Mouse (Mus musculus) G1E (cell line): Measurements from ENCODE around the gene Prrt2. TPM values are rescaled to one million over a fixed set of nuclear protein-coding genes. Genes with fewer than 3 reads are reported as not detected.

Source experiments
- ATAC-seq: 2 replicates; pipeline ENCODE4 v1.8.0; 2016; ENCODE audit warnings: mild to moderate bottlenecking; ENCODE audit not compliant: insufficient number of reproducible peaks, poor library complexity, low FRiP score, severe bottlenecking; ENCODE audit errors: extremely low read depth
- DNase-seq: peaks from one replicate; pipeline ENCODE4 v3.0.0; 2012; ENCODE audit warnings: low spot score
- H3K27me3 ChIP-seq: 2 replicates; pipeline ENCODE4 v1.6.1; 2012; ENCODE audit warnings: mild to moderate bottlenecking, low read length, inconsistent platforms; ENCODE audit not compliant: insufficient read depth
- H3K36me3 ChIP-seq: replicated peaks from 2 replicates; pipeline ENCODE3; 2012; ENCODE audit warnings: mild to moderate bottlenecking, inconsistent platforms
- H3K4me1 ChIP-seq: 2 replicates; pipeline ENCODE4 v1.6.1; 2012; ENCODE audit warnings: low read depth, low read length, inconsistent platforms, mixed read lengths; ENCODE audit not compliant: insufficient read depth
- H3K4me3 ChIP-seq: 2 replicates; pipeline ENCODE4 v1.5.1; 2012; ENCODE audit warnings: low read depth, mild to moderate bottlenecking, inconsistent platforms, low read length, moderate library complexity, mixed read lengths
- H3K9me3 ChIP-seq: replicated peaks from 2 replicates; pipeline ENCODE4 v1.6.1; 2012; ENCODE audit warnings: inconsistent platforms
- CTCF ChIP-seq: IDR thresholded peaks from 2 replicates; pipeline ENCODE4 v1.5.1; 2012; ENCODE audit warnings: low read depth, low read length, inconsistent platforms, mixed read lengths
- GATA1 ChIP-seq: IDR thresholded peaks from 2 replicates; pipeline ENCODE4 v1.6.1; 2012; ENCODE audit warnings: borderline replicate concordance, low read length, inconsistent platforms, mixed read lengths
- GATA2 ChIP-seq: IDR thresholded peaks from 2 replicates; pipeline ENCODE4 v1.6.1; 2012; ENCODE audit warnings: low read depth, low read length, inconsistent platforms, borderline replicate concordance
- POLR2AphosphoS5 ChIP-seq: IDR thresholded peaks from 2 replicates; pipeline ENCODE4 v1.6.1; 2012; ENCODE audit warnings: low read depth, low read length, inconsistent platforms; ENCODE audit not compliant: insufficient replicate concordance
- TAL1 ChIP-seq: conservative IDR thresholded peaks from 2 replicates; pipeline ENCODE4 v1.6.1; 2012; ENCODE audit warnings: low read depth, low read length, inconsistent platforms, mixed read lengths
- polyA plus RNA-seq: library from polyadenylated mRNA; stranded (reverse); fragments of >175 nt; gene quantifications from 2 replicates; pipeline ENCODE4 v1.2.3, GENCODE M21; 2012
- total RNA-seq, 2 experiments: library from RNA; stranded (forward) in 1 of 2; stranded (reverse) in 1 of 2; fragments of 200-1000 nt in 1 of 2; fragments of >200 nt in 1 of 2; fragmentation: Nextera tagmentation in 1 of 2; gene quantifications; 2 replicates each; pipeline ENCODE4 v1.2.3; 2014 to 2017

Prrt2 gene
- total and polyA plus RNA-seq, 3 experiments, result 2.0 to 6.4 TPM; not detected in 1

DNA sequence TGATC, 4.7 kb downstream of the Prrt2 start, which contains the start of gene Pagr1b:
TSS of gene Pagr1b (minus strand) at position 4 of the 5 bp plus-strand sequence.
- TF ChIP-seq POLR2AphosphoS5, result no peak
- no peak for TF ChIP-seq CTCF
- TF ChIP-seq GATA1, result no peak
- TF ChIP-seq GATA2, result no peak
- TF ChIP-seq TAL1, result no peak
- H3K27me3 ChIP-seq, result no peaks in the 10 kb centered on the region
- peak within 1 kb of the TSS; percentile 78 for H3K4me3 ChIP-seq
- no peaks in the 10 kb centered on the region for H3K9me3 ChIP-seq
- H3K36me3 ChIP-seq, result peaks cover 75% of the 10 kb centered on the region
- DNase-seq (no peak), ATAC-seq (no peak)
- H3K4me1 ChIP-seq, result peaks cover 91% of the 10 kb centered on the region

DNA sequence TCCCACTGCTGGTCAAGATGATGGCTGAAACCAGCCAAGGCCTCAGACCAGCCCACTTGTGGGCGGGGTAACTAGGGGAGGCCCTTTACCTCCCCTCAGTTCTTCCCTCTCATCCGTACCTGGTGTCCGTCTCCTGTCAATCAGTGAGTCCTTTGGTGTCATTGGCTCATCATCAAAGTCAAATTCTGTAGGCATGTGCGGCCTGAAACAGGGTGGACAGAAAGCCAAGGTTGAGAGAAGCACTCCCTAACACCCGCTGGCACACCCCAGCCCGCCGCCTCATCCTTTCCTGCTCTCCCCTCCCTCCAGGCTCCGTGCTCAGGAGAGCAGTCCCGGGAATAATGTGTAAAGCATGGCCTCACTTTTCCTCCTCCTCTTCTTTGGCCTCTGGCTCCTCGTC, 4.9 kb downstream of the Prrt2 start:
- Histone ChIP-seq H3K9me3 (no peaks in the 10 kb centered on the region), H3K4me1 (peaks cover 91% of the 10 kb centered on the region), H3K4me3 (peak overlapping the region; percentile 78), H3K27me3 (no peaks in the 10 kb centered on the region), H3K36me3 (peaks cover 76% of the 10 kb centered on the region)
- TF ChIP-seq POLR2AphosphoS5 (no peak), CTCF (no peak), GATA1 (no peak)
- ATAC-seq (peak; percentile 30), DNase-seq (peak; percentile 65)

DNA sequence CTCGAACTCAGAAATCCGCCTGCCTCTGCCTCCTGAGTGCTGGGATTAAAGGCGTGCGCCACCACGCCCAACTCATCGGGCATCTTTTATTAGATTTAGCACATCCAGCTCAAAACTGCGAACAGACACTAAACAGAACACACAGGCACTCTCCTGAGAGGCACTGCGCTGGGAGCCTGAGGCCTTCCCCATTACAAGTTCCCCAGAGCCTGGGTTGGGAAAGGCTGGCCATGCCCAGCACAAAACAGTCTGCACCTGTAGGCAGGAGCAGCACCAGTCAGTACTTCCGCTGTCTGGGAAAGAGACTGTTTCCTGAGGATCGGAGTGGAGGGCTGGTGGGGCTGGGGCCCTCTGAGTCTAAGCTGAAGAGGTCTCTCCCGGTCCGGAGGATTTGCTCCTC, 6.0 kb downstream of the Prrt2 start:
- Histone ChIP-seq H3K9me3 (no peaks in the 10 kb centered on the region), H3K4me1 (peaks cover 86% of the 10 kb centered on the region), H3K27me3 (no peaks in the 10 kb centered on the region), H3K36me3 (peaks cover 77% of the 10 kb centered on the region), H3K4me3 (peak overlapping the region; percentile 53; the same call in 1 of the 2 replicates)
- DNase-seq, result no peak
- no peak for ATAC-seq
- TF ChIP-seq GATA1 (no peak), TAL1 (no peak), GATA2 (no peak), POLR2AphosphoS5 (no peak), CTCF (no peak)

DNA sequence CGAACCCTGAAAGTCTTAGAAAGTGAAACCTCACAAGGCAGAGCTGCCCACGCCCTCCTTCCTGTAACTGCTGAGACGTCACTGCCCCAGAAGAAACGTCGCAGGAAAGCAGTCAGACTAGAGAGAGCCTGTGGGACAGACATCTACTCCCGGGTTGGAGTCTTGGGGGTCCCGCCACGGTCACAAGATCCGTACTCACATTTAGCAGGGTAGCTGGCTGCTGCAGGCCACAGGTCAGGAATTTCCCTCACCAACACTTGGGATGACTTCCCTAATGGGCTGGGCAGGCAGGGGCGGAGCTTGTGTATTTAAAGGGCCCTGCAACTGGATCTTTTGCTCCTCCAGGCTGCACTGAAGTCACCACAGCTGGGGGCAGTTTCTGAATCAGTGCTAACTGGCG, 6.7 kb downstream of the Prrt2 start, which contains the start of gene Mvp:
TSS of gene Mvp (minus strand) at position 302 of the 400 bp plus-strand sequence.
- TF ChIP-seq CTCF (no peak), POLR2AphosphoS5 (no peak), GATA2 (no peak), GATA1 (no peak), TAL1 (no peak)
- peaks cover 86% of the 10 kb centered on the region for H3K4me1 ChIP-seq
- H3K36me3 ChIP-seq, result peaks cover 75% of the 10 kb centered on the region
- peak within 1 kb of the TSS; percentile 73 for H3K4me3 ChIP-seq
- no peaks in the 10 kb centered on the region for H3K9me3 ChIP-seq
- ATAC-seq, result no peak
- no peak for DNase-seq
- H3K27me3 ChIP-seq, result no peaks in the 10 kb centered on the region

DNA sequence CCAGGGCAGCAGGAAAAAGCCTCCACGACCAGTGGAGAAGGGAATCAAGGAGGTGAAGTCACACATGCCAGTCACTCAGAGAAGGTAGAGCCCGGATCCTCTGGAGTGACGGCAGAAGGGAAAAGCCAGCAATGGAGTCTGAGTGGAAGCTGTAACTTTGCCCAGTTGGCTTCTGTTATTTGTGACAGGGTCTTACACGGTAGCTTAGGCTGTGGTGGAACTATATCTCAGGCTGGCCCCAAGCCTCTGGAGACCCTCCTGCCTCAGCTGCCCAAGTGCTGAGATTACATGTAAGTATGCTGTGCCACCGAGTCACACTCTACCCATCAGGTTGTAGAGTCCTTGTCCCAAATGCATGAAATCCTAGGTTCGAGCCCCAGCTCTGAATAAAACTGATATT, 7.6 kb downstream of the Prrt2 start:
- TF ChIP-seq GATA1 (no peak), TAL1 (no peak), POLR2AphosphoS5 (no peak), GATA2 (no peak), CTCF (no peak)
- peaks cover 86% of the 10 kb centered on the region for H3K4me1 ChIP-seq
- H3K36me3 ChIP-seq, result peaks cover 71% of the 10 kb centered on the region

DNA sequence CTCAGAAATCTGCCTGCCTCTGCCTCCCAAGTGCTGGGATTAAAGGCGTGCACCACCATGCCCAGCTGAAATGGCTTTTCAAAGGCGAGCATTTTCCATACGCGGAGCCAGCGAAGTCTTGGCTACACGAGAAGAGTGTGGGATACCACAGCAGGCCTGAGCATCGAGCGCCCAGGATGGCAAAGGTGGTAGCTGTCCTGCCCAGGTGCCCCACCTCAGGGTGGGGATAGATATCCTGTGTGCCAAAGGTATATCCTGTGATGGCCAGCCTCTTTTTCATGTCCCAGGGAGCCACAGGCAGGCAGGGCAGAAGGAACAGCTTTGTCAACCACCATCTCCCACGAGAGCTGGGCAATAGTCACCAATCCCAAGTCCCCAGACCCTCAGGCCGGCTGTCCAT, 8.2 kb downstream of the Prrt2 start:
- Histone ChIP-seq H3K27me3 (no peaks in the 10 kb centered on the region), H3K4me3 (no peak overlapping the region), H3K9me3 (no peaks in the 10 kb centered on the region), H3K4me1 (peaks cover 86% of the 10 kb centered on the region), H3K36me3 (peaks cover 67% of the 10 kb centered on the region)
- DNase-seq (no peak), ATAC-seq (no peak)
- TF ChIP-seq GATA1 (no peak), POLR2AphosphoS5 (no peak), GATA2 (no peak), TAL1 (no peak), CTCF (no peak)

More for the DNA sequence above, 7.6 kb downstream of the Prrt2 start:
- Histone ChIP-seq H3K9me3 (no peaks in the 10 kb centered on the region), H3K27me3 (no peaks in the 10 kb centered on the region), H3K4me3 (no peak overlapping the region; the same call in 1 of the 2 replicates)
- no peak for ATAC-seq
- no peak for DNase-seq

DNA sequence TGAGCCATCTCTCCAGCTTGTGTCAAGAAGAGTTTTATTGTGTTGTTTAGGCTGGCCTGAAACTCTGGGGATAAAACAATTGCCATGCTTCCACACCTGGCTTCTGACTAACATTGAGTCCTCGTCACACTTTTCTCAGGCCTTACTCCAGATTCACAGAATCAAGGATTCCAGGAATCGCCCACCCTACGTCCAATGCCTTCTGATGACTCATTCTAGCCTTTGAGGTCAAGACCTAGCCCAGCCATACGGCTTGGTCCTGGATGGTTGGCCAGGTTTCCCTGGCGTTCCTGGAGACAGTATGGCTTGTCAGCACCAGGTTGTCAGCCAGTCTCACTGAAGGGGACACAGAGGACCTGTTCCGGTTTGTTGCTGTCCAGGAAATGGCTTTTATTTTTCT, 8.6 kb downstream of the Prrt2 start:
- Histone ChIP-seq H3K27me3 (no peaks in the 10 kb centered on the region), H3K9me3 (no peaks in the 10 kb centered on the region), H3K36me3 (peaks cover 69% of the 10 kb centered on the region), H3K4me1 (peaks cover 87% of the 10 kb centered on the region), H3K4me3 (no peak overlapping the region)
- TF ChIP-seq TAL1 (no peak), POLR2AphosphoS5 (no peak), GATA2 (no peak), GATA1 (no peak), CTCF (no peak)
- DNase-seq (no peak), ATAC-seq (no peak)
